Mouse (Mus musculus): ENCODE measurements around the gene Megf8.
"Not testable (repeated sequence)": the region's sequence is repeated elsewhere in the genome, so short reads cannot be mapped to it uniquely, and the experiment has no call there.

Megf8 gene

GRCm38 (mm10) chr7:25383385-25383784 lies 66.4 kb downstream of the Megf8 start:
- DNase-seq (ENCODE audit: low spot score), result no peak

GRCm38 (mm10) chr7:25383891-25384290 lies 66.9 kb downstream of the Megf8 start:
- no peak for DNase-seq (ENCODE audit: low spot score)

- DNase-seq (ENCODE audit: low spot score), result no peak
These were observed 67.4 kb downstream of the Megf8 start for GRCm38 (mm10) chr7:25384318-25384717.

GRCm38 (mm10) chr7:25384818-25385217 lies 67.9 kb downstream of the Megf8 start:
- DNase-seq (ENCODE audit: low spot score), result no peak

- DNase-seq (ENCODE audit: low spot score), result no peak
These were observed 68.3 kb downstream of the Megf8 start for GRCm38 (mm10) chr7:25385259-25385658.

- DNase-seq (ENCODE audit: low spot score), result no peak
These were observed 69.0 kb downstream of the Megf8 start for GRCm38 (mm10) chr7:25385850-25386555.

- no peak for DNase-seq (ENCODE audit: low spot score)
These were observed 71.0 kb downstream of the Megf8 start for GRCm38 (mm10) chr7:25387811-25388440.

GRCm38 (mm10) chr7:25388916-25389315 lies 72.0 kb downstream of the Megf8 start:
- DNase-seq (ENCODE audit: low spot score), result no peak

- DNase-seq (ENCODE audit: low spot score), result no peak
These were observed 73.2 kb downstream of the Megf8 start for GRCm38 (mm10) chr7:25390054-25390770.

GRCm38 (mm10) chr7:25390986-25391385 lies 74.0 kb downstream of the Megf8 start:
- DNase-seq (ENCODE audit: low spot score), result no peak

- DNase-seq (ENCODE audit: low spot score), result peak; percentile 59
These were observed 75.0 kb downstream of the Megf8 start for GRCm38 (mm10) chr7:25391856-25392453.

GRCm38 (mm10) chr7:25392851-25393250 lies 75.9 kb downstream of the Megf8 start:
- no peak for DNase-seq (ENCODE audit: low spot score)

GRCm38 (mm10) chr7:25393451-25394210 lies 76.7 kb downstream of the Megf8 start:
- DNase-seq (ENCODE audit: low spot score), result peak; percentile 23

- DNase-seq (ENCODE audit: low spot score), result no peak
These were observed 77.8 kb downstream of the Megf8 start for GRCm38 (mm10) chr7:25394754-25395153.

GRCm38 (mm10) chr7:25395186-25395557 lies 78.2 kb downstream of the Megf8 start:
- DNase-seq (ENCODE audit: low spot score), result no peak

- peak; percentile 94 for DNase-seq (ENCODE audit: low spot score)
These were observed 78.9 kb downstream of the Megf8 start for GRCm38 (mm10) chr7:25395558-25396521.

GRCm38 (mm10) chr7:25396621-25397020 lies 79.7 kb downstream of the Megf8 start:
- no peak for DNase-seq (ENCODE audit: low spot score)

GRCm38 (mm10) chr7:25398610-25399009 lies 81.6 kb downstream of the Megf8 start, which contains the start of gene Lipe:
Gene Lipe (minus strand): TSS chr7:25398710.
- DNase-seq (ENCODE audit: low spot score), result no peak

GRCm38 (mm10) chr7:25399028-25399427 lies 82.1 kb downstream of the Megf8 start:
- not testable (repeated sequence) for DNase-seq (ENCODE audit: low spot score)

- DNase-seq (ENCODE audit: low spot score), result no peak
These were observed 84.6 kb downstream of the Megf8 start for GRCm38 (mm10) chr7:25401551-25401950.

GRCm38 (mm10) chr7:25401986-25402385 lies 85.0 kb downstream of the Megf8 start:
- DNase-seq (ENCODE audit: low spot score), result no peak
